Mouse (Mus musculus) NIH3T3 (cell line): ENCODE data around the gene Hepacam2.
"Not testable (repeated sequence)": the region's sequence is repeated elsewhere in the genome, so short reads cannot be mapped to it uniquely, and the experiment has no call there.

Experiments used
- DNase-seq: peaks from one replicate; pipeline ENCODE4 v3.0.0-alpha.2; 2012; ENCODE audit warnings: low read depth

Gene Hepacam2

DNA sequence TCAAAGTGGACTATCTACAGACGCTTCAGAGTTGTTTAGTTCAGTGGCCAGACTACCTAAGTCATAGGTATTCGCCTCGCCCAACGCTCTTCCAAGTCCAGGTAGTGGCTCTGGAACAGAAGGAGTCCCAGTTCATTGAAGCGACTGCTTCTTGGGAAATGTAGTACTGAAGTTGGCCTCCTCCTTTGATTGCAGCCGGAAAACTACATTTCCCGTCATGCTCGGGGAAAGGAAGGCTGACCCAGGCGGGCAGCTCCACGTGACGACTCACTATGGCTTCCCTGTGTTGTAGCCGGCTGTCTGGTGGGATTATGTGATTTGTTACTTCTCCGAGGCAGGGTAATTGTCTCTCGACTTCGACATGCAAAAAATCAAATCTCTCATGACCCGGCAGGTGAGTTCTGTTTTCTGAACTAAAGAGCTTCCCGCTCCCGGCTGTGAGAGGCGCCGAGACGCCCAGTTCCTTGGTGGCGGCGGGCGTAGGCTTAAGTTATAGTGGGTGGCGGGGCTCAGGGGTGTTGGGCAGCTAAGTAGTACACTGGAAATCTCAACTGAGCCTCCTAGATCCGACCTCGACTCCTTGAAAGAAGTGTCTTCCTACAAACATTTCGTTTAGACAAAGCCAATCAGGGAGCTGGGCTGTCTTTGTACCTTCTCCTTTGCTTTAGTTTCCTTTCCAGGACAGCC, at the start of gene Hepacam2, which contains the start of gene Vps50:
Gene Hepacam2, minus strand, starts transcription at position 137 of the 687 bp plus-strand sequence.
Gene Vps50, plus strand, starts transcription at position 221 of the 687 bp plus-strand sequence.
- peak; percentile 96 for DNase-seq

DNA sequence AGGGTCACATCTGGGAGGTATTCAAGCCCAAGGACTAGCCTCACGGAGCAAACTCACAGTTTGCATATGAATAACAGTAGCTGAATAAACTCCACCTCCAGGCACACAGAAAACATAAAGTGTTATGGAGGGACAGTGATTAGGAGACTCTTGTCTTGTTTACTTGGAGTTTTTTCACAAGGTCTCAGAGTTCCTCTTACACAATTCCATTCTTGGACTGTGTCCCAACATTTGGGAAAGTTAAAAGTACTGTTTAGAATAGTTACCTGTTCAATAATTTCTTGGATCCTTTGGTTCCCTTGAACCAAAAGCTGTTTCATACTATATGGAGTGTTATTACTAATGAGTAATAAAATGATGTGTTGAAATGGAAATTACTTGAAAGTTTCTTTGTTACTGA, 46.9 kb upstream of the Hepacam2 start:
- DNase-seq: no peak

DNA sequence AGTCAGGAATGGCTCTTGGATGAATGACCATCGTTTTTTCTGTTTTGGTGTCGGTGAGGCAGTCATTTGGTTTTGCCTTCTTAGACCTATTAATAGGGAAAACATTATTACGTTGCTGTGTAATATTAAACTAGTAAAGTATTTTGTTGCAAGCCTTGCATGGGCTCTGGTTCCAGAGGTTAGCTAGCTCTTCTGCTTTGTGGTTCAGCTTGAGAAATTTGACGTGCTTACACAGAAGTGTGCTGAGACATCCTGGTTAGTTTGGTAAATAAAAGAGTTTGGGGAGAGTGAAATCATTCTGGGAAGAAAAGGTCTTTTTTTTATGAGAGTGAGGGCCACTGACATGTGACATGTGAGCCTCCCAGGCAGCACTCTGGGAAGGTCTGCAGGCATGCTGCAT, 45.8 kb upstream of the Hepacam2 start:
- DNase-seq: no peak

DNA sequence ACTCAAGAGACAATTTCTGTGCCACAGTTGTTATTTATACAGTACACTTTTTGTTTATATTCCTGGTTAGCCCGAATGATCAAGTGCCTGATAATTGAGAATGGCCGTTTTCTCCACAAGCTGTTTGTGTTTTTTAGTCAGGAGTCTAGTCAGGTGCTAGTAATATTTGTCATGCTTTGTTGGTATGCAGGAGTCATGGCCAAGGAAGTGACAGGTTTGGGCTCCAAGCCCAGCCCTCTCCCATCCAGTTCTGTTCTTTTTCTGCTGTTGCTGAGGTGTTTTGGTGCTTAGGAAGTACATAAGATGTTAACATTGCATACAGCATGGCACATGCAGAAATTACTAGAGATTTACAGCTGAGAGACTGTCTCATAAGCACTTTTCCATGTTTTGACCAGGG, 41.4 kb upstream of the Hepacam2 start:
- DNase-seq: no peak

DNA sequence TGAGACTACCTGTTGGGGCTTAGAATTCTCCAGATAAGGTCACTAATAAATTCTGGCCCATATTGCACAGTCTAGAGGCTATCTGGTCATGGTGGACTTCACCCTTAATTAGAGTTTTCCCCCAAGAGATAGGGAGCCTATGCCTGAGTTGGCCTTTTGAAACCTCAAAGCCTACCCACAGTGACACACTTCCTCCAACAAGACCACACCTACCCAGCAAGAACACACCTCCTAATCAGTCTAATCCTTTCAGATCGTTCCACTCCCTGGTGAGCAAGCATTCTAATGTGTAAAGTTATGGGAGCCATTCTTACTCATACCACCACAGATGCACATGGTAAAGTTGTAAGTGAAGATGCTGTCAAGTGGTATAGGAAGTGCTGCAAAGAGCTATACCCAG, 38.0 kb upstream of the Hepacam2 start:
- no peak for DNase-seq

DNA sequence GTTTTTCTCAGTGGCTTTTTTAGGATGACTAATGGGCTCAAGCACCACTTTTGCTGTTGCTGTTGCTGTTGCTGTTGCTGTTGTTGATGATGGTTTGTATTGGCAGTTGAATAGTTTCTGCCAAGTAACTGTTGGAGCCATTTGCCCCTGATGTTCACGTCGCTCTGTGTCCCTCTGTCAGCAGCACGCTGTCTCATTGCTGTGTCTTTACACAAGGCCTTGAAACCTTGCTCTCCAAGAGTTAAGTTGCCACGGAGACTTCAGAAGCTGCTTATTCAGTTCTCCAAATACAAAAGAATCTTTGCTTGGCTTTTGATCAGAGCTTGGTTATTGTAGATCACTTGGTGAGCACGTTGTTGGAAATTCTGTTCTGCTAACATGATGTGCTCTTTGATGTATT, 33.3 kb upstream of the Hepacam2 start:
- no peak for DNase-seq

DNA sequence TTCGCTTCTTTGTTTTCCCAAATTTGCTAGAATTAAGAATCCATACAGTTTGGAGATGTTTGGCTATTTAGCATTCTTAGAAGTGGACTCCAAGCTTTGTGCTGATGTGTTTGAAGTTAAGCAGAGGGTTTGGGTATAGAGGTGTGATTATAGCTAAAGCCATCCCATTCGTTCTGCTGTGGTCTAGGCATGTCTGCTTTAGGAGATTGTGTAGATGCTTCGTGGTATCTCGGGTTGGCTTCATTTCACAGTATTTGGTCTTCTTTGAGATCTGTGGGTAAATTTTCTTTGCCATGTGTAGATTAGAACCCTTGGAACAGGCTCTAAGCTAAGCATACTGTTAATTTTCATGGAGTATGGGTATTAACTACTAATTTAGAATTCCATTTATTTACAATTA, 30.1 kb upstream of the Hepacam2 start:
- no peak for DNase-seq

DNA sequence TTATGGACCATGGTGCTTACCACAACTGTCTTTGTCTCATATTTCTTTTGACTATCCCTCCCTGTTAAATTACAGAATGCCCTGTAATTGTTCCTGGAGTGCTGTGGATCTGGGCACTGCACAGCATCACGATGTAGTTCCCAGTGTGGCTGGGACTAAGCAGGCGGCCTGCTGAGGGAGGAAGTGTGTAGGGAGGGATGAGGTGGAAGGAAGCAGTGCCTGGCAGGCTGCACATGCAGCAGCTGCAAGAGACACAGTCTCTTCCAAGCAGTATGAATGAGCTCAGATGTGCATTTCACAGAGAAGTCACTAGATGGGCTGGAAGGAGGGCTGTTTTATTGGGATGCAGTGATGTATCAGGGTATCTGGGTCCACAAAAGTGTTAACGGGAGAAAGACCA, 14.5 kb upstream of the Hepacam2 start:
- DNase-seq: no peak

DNA sequence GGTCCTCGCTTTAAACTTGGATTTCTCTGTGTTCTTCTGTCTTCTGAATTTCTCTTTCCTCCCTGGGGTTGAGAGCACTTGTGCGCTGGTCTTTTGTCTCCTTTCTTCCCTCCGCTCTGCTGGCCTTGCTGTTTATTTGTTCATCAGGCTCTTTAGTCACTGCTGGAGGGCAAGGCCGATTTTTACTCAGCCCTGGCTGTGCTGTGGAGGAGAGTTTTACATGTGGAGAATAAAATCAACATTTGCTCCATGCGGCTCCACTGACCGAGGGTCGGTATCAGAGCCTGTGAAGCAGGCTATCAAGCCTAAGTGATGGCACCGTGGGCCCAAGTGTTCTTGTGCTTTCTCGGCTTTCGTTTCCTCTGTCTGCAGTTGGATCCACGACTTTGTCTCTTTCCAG, 13.5 kb upstream of the Hepacam2 start:
- no peak for DNase-seq

DNA sequence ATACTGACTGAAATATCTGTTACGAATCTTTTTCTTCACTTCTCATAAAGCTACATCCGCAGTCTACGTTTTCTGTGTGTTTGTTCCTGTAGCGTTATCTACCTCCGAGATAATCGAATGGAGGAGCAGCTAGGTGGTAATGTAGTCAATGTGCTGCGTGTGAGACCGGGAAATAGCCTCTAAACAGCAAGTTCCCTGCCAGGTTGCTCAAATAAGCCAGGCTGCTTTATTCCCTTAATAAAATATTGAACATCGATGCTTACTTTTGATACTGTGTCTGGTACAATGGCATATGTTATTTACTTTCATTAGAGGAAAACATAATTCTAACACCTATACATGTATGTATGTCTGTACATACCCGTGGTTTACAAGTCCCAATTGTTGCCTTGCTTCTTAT, 13.0 kb upstream of the Hepacam2 start:
- DNase-seq: no peak

DNA sequence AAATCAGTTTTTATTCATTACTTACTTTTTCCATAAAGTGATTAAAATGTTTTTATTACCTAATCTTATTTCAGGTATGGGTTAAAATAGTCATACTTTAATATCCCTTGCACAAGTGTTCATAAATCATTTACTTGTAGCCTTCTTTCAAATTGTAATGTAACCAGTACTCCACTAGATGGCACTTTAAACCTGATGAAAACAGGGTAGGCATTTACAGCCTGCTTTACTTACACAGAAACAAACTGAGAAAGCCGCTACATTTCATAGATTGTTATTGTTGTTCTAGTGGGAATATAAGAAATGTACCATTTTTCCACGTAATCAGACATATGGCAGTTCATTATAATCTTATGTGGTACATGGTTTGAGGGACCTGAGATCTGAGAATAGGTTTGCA, 11.7 kb upstream of the Hepacam2 start:
- DNase-seq: peak; percentile 83

DNA sequence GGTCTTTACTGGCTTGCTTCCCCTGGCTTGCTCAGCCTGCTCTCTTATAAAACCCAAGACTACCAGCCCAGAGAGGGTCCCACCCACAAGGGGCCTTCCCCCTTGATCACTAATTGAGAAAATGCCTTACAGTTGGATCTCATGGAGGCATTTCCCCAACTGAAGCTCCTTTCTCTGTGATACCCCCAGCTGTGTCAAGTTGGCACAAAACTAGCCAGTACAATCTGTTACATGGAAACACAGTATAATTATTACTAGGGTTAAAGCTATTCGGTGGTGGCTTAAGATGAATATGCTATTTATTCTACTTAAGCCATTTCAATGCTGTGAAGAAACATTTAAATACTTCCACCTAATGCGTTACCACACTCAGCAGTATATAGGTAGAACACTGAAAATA, 10.1 kb upstream of the Hepacam2 start:
- DNase-seq: not testable (repeated sequence)

DNA sequence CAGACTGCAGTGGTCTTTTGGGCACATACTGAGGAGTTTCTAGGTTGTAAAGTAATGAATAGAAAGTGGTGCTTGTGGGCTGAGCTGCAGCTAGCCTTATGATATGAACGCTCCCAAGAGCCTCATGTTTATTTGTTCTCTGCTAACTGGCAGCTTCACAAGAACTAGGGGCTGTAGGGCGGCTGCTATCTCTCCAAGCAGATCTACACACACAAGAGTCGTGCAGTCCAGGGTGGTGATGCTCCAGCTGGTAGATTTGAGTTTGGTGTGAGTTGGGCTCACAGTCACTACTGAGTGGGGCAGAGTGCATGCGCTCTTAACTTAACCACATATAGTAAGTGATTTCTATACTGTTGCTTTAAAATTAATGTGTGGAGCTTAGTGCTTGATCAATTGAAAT, 9.0 kb upstream of the Hepacam2 start:
- no peak for DNase-seq

DNA sequence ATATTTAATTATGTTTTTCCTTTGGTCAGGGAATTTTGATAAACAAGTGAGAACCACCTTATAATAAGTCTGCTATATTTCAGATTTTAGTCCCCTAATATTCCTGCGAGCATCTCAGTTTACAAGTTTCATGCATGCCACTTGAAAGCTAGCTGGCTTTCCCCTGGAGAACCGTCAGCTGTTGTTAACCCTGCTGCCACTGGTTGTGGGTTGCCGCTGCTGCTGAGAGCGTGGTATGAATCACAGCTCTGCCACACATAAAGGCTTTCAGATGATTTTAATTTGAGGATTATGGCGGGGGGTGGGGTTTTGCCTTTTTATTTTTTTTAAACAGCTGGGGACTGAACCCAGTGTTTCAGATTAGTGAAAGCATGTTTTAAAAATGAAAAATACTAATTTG, 7.2 kb upstream of the Hepacam2 start:
- DNase-seq: no peak

DNA sequence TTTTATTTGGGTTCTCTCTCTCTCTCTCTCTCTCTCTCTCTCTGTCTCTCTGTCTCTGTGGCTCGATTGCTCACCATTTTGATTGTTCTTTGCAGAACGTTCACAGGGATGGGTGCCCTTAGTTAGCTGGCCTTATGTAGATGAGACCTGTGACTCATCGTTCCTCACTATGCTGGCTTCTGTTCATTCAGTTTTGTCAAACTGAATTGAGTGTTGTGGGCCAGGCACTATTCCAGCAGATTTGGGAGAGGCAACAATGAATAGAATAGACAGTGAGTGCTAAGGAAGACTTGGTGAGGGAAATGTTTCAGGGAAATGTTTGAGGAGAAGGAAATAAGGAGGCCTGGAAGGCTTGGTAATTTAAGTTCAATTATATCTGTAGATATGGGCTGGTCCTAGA, 2.2 kb upstream of the Hepacam2 start:
- DNase-seq: no peak

DNA sequence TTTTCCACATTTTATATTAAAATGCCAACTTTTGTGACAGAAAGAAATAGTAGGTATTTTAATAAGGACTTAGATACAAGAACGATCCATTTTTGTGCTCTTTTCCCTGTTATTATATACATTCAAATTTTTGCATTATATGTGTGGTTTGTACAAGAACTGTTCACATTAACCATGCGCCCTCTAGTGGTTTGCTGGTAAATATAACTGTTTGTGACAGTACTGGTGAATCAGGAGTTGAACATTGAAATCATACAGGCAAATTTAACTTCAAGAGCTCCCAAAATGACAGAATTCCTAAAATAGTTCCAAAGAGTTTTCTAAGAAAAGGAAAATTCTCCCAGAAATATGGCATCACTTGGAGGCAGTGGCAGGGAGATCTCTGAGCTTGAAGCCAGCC, 1.9 kb downstream of the Hepacam2 start:
- peak; percentile 87 for DNase-seq

DNA sequence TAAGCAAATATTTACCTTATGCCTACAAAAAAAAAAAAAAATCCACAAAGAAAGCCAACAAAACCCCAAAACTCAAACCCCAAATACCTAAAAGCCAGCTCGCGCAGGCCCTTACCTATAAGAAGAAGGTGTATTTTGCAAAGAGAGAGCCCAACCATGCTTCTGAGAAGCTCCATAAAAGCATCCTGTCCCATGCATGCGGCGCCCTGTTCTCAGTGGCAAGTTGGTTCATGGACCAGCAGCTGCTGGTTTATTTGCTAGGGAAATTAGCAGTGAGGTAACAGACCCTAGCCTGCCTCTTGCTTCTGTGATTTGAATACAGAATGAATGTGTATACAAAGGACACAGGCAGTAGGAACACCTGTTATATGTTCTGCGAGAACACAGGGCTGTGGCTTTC, 3.8 kb downstream of the Hepacam2 start:
- DNase-seq: no peak

DNA sequence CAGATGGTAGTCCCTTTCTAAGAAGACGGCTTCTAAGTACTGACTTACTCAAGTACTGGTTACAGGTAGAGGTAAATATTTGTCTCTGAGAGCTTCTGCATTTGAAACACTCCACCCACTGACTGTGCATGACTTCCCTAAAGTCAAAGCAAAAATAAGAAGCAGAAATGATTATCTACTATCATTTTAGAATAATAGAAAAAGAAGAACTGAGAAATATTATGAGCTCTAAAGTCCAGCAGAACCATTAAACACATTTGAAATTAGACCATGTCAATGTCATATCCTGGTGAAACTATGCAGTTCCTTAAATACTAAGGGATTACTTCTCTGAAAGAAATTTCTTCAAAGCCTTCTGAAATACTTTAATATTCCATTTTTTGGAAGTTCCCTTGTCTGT, 10.7 kb downstream of the Hepacam2 start:
- no peak for DNase-seq

DNA sequence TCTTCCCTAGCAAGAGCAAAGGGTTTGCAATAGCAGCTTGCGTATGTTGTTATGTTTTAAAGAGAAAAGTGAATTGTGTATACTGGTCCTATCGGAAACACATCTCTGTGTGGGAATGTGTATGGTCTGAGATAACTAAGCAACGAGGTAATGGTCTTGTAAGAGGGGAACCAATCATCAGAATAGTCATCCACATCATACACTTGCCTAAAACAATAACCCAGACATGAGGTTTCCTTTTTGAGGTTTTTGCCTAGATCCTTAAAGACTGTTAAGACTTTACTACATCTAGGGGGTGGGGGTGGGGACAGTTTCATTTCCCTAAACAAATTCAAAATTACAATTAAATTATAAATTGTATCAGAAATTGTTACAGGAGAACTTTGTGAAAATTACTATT, 13.0 kb downstream of the Hepacam2 start:
- no peak for DNase-seq

DNA sequence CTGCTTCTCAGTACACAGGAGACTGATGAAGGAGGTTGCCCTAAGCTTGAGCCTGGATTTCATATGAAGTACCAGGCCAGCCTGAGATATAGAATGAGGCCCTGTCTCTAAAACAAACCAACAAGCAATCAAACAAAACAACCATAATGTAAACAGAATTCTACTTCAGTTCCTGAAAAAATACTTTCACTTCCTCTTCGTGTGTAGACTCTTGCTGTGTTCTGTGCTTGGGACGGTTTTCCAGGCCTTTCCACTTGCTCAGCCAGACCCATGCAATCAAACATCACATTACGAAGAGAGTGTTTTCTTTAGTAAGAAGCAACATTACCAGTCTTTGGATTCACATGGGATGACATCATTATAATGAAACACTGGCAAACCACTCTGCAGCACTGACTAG, 16.4 kb downstream of the Hepacam2 start:
- peak; percentile 16 for DNase-seq

DNA sequence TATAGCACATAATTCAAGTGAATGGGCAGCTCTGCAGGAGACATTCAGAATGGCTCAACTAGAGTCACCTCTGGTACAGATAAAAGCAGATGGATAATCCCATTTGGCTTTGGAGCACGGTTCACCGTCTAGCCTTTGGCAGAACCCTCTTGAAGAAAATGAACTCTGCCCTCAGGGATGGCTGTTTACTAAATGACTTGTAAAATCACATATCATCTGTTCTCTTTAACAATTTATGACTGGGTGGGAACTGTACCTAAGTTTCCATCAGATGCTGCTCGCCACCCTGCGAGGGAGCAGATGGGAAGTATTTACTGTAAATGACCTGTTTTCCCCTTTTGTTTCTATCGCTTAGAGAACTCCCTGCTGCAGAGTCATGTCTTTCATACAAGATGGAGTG, 18.2 kb downstream of the Hepacam2 start:
- no peak for DNase-seq

DNA sequence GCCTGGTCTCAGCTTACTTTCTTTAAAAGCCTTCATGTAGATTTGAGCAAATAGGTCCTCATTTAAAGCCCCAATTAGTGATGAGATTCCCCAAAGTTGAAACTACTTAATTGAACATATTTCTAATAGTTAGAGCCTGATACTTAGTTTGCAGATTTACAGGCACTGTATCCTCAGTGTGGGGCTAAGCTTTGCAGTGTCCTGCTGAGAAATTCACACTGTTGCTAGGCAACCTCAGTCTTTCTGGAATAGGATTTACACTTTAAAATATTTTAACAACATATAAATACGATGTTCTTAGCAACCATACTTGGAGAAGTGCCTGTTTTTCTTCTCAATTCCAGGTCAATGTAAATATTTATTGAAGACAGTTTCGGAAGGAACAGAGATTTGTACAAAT, 21.8 kb downstream of the Hepacam2 start:
- DNase-seq: no peak

DNA sequence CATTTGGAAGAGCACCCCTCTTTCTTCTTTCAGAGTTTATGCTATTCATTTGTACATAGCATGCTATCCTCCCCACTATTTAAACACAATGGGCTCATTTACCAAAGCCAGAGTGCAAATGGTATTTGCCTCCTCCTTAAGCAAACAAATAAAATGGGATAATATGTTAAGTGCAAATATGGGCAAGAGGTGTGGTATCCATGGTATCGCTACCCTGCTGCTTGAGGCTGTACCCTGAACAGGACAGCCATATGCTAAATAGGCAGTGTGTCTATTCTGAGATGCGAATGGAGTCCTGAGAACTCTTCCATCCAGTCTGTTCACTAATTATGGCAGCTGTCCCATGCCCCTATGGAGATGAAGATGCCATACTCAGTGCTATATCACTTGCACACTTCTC, 27.4 kb downstream of the Hepacam2 start:
- no peak for DNase-seq

DNA sequence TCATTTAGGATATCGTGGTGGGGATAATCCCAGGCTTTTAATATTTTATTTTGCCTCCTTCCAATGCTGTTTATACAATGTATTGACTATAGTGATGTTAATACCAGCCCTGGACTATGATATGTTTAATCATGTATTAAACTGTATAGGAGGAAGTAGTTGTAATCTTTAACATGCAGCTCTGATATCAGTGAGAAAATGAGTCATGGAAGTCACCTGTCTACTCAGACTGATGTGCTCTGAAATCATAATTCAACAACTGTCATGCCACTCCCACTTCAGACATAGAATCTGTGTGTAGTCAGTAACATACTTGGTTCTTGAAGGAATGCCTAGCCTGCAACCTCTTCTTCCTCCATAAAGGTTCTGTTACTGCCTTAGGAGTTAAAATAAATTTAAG, 29.5 kb downstream of the Hepacam2 start:
- DNase-seq: no peak

DNA sequence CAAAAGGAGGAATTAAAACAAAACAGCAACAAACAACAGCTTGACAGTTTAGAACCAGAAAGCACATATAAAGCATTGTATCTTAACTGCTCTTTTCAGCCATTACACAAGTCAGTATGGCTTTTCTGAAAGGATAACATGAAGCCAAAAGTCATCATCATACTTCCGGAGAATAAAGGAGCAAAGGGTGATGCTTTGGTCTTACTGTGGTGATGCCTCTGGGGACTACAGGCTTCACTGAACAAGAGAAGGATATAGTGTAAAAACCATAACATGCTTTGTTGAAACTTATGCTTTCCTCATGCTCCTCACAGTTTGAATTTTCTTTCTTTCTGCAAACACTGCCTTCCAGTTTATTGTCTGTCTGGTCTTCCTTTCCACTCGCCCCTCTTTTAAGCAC, 34.5 kb downstream of the Hepacam2 start:
- DNase-seq: no peak
